Mouse (Mus musculus): ENCODE measurements around the gene Cdipt.

The Cdipt gene

DNA sequence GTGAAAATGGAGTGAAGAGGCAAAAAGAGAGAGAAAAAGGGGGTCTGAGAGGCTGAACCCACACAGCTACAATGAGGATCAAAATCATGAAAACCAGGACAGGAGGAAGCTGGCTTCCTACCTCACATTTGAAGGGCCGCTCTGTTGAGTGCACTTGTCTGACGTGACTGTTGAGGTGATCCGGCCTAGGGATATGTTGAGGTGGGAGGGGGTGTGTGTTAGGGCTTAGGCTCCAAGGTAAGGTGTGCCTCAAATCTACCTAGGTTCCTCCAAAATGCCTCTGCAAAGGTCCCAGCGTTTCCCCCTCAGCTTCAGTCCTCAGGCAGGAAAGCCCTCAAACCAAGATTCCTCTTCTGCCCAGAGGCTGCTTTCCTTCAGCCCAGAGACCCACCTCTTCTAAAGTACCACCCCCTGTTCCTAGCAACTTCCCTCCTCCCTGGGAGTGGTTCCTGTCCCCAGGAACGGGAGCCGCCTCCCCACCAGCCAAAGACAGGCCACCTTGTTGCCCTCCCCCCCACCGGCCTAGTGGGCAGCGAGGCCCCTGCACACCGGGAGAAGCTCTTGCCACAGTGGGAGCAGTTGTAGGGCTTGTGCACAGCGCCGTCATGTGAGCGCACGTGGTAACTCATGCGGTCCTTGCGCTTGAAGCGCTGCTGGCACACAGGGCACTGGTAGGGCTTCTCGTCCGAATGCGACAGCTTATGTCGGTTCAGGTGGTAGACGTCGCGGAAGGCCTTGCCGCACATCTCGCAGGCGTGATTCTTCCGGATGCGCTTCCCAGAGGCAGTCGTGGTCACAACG is 49.2 kb downstream of the Cdipt start:
- 3% methylated on average over 30 of the region's 30 CpGs for WGBS

DNA sequence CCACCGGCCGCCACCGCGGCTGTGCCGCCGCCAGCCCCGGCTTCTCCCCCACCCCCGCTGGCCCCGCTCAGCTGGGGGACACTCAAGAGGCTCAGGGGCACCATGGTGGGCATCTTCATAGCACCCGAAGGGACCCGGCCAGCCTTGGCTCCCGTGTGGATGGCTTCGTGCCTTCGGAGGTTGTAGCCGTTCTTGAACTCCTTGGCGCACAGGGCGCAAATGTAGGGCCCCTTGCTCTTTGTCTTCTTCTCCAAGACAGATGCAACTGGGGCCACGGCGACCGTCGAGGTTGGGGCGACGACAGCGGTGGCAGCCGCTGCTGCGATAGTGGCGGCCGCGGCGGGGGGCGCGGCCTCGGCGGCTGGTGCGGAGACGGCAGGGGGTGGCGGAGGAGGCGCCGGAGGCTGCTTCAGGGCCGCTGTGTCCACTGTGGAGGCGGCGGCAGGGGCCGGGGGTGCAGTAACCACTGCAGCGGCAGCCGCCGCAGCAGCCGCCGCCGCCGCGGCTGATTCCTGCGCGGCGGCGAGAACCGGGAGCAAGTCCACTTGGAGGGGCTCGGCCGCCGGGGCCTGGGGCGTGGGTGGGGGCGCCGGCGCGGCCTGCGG is 49.9 kb downstream of the Cdipt start:
- WGBS = under 1% methylated on average over 64 of the region's 65 CpGs

DNA sequence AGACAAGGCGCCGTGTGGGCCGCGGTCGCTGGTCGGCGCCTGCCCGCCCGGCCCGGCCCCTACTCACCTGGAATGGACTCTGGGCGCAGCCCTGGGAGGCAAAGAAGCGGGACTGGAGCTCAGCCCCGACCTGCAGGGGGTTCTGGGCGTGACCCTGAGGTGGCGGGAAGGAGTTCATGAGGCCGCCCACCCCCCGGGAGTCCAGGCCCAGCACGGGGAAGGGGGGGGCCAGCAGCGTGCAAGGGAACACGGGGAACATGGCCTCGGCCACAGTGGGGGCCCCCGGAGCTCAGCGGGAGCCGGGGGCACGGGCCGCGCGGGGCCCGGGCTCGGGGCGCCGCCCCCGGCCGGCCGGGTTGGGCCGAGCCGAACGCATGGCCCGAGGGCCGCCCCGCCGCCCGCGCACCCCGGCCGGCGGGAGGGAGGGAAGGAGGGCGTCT is 50.5 kb downstream of the Cdipt start:
- 1% methylated on average over 45 of the region's 48 CpGs for WGBS

DNA sequence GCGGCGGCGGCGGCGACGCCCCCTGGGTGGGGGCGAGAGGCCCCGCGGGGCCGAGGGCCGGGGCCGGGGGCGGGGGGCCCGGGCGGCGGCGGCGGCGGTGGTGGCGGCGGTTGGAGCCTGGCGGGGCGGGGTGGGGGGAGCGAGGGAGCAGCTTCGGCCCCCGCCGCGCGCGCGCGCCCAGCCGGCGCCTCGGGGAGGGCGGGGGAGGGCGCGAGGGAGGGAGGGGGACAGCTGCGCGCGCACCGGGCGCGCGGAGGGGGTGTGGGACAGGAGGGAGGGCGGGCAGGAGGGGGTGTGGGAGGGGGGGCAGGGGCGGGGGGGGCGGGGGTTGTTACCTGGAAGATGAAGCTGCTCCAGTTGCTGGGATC is 50.9 kb downstream of the Cdipt start:
- WGBS = 2% methylated on average over 22 of the region's 48 CpGs

DNA sequence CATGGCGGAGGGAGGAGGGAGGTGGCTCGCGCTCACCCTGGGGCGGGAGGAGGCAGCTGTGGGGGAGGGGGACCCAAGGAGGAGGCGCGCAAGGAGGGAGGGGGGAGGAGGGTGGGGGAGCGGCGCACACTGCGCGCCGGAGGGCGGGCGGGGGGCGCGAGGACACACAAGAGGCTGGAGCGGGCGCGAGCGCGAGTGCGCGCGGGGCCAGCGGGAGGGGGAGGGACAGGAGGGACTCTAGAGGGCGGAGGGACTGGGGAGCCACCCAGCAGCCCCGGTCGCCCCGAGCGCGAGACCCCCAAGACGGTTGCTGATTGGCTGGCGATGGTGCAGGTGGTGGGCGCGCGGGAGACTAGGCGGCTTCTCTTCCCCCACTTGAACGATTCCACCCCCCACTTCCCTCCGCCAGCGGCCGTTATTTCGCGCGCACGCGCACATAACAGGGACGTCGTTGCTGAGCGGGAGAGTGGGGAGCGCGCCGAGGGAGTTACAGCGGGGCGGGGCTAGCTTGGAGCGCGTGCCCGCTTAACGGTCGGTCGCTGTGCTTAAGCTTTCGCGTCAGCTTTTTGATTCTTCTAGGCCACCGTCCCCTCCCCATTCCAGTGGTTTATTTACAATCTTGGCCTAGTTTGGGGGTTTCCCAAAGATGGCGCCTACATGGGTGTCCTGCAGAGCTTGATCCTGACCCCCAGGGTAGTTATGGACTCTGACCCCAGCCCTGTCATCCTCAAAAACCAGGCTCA is 51.4 kb downstream of the Cdipt start, which contains the start of gene Maz:
TSS of gene Maz (minus strand) at position 54 of the 743 bp plus-strand sequence.
- 1% methylated on average over 53 of the region's 63 CpGs for WGBS

DNA sequence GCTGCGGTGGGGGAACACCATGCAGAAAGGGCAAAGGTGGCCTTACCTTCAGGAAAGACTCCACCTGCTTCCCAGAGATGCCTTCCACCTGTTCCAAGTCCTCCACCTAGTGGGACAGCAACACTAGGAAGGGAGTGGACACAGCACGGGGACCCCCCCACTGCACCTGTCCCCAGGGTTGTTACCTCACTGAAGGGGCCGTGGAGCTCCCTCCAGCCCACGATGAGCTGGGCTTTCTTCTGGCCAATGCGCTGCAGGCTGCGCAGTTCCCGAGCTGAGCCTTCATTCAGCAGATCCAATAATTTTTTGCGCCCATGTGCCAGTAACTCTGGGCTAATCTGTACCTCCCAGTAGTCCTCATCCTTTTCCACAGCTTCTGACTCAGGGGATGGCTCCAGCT is 52.2 kb downstream of the Cdipt start:
- WGBS = 30% methylated on average over 8 of the region's 8 CpGs
